Mouse (Mus musculus): ENCODE measurements around the gene Med16. TPM values are rescaled to one million over a fixed set of nuclear protein-coding genes. Genes with fewer than 3 reads are reported as not detected.
A peak's percentile ranks its signal among the peaks of the same experiment; 100 is the strongest.

Med16 gene
- polyA plus RNA-seq, 1 experiment = 4.9 TPM

DNA sequence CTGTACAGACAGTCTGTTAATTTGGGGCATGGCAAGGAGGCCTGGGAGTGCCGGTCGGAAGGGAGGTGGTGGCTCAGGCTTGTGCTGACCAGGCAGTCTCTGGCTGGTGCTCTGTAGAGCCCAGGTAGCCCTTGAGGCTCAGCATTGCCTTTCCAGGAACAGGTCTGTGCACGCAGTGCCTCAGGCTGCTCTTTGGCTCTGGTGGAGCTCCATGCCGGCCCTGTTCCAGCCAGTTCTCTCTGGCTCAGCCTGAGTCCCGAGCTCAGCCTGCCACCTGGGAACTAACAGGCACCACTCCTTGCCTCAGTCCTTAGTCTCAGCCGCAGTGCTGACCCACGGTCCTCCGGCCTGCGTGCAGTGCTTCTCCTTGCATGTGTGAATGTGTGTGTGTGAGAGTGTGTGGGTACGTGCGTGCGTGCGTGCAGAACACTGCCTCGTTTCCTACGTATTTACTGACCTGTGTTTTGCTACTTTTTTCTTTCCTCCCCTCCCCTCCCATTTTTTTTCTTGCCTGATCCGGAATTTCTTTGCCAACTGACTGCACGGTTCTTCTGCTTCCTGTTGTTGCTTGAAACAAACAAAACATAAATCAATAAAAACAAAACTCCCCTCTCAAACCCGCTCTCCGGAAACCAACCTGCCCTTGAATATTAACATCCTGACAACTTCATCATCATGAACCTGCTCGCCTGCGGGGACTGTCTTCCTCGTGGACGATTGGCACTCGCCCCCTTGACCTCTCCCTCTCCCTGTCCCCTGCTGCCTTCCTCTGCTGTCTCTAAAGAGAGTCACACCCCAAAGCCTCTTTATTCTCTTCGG lies 47.3 kb downstream of the Med16 start:
- TF ChIP-seq GATA1 (IDR thresholded peaks at IDR 0.05; ENCODE audit: low read length) (no peak), TAL1 (IDR thresholded peaks at IDR 0.05; ENCODE audit: low read length) (no peak)
- peaks cover 99% of the 10 kb centered on the region for H3K36me3 ChIP-seq (ENCODE audit: control insufficient read depth)
- H3K9me3 ChIP-seq (ENCODE audit: control insufficient read depth, low read length) = no peaks in the 10 kb centered on the region
- no peaks in the 10 kb centered on the region; the same call in 1 of the 2 replicates for H3K27me3 ChIP-seq (ENCODE audit: control insufficient read depth)
- peaks cover 44% of the 10 kb centered on the region for H3K4me1 ChIP-seq (ENCODE audit: control insufficient read depth)
- no peak overlapping the region for H3K4me3 ChIP-seq (replicated peaks)

DNA sequence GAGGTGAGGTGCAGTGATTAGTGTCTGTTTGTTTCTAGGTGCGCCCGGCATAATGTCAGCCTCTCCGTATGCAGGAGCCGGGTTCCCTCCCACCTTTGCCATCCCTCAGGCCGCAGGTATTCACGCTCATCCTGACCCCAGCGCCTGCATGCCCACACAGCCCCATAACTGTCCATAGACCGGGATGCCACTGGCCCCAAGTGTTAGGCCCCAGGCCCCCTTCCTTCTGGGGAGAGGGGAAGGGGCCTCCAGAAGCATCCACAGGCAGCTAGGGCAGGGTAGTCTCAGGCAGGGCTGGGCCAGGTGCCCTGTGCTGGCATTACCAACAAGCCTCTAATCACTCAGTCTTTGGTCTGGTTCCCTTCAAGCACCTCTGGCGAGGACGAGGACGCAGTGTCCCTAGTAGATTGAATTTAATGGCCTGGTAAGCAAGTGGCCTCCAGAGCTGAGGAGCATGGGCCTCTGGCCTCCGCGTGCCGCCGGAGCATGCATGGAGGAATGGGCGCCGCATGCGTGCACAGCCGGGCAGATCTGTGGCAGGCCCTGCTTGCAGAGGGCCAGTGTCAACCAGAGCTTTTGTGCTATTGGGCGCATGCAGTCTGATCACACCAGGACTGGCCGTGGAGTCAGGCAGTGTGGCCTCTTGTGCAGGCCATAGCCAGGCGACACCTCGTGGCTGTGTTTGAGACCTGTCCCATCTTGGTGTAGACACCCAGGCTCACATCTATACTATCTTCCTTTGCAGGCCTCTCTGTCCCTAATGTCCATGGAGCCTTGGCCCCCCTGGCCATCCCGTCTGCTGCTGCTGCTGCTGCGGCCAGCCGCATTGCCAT lies 48.4 kb downstream of the Med16 start:
- Histone ChIP-seq H3K36me3 (ENCODE audit: control insufficient read depth) (peaks cover 96% of the 10 kb centered on the region), H3K4me3 (replicated peaks) (no peak overlapping the region), H3K27me3 (ENCODE audit: control insufficient read depth) (no peaks in the 10 kb centered on the region; the same call in 1 of the 2 replicates), H3K9me3 (ENCODE audit: control insufficient read depth, low read length) (no peaks in the 10 kb centered on the region), H3K4me1 (ENCODE audit: control insufficient read depth) (peaks cover 52% of the 10 kb centered on the region)
- TF ChIP-seq TAL1 (IDR thresholded peaks at IDR 0.05; ENCODE audit: low read length) (no peak), GATA1 (IDR thresholded peaks at IDR 0.05; ENCODE audit: low read length) (no peak)

DNA sequence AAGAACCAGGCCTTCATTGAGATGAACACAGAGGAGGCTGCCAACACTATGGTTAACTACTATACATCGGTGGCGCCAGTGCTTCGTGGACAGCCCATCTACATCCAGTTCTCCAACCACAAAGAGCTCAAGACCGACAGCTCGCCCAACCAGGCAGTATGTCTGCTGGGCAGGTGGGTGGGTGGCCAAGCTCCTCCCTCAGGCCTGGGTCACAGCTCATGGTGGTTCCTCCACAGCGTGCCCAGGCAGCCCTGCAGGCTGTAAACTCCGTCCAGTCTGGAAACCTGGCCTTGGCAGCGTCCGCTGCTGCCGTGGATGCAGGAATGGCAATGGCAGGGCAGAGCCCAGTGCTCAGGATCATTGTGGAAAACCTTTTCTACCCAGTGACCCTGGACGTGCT lies 49.6 kb downstream of the Med16 start:
- Histone ChIP-seq H3K4me1 (ENCODE audit: control insufficient read depth) (peaks cover 47% of the 10 kb centered on the region), H3K27me3 (ENCODE audit: control insufficient read depth) (no peaks in the 10 kb centered on the region; the same call in 1 of the 2 replicates), H3K9me3 (ENCODE audit: control insufficient read depth, low read length) (no peaks in the 10 kb centered on the region), H3K36me3 (ENCODE audit: control insufficient read depth) (peaks cover 84% of the 10 kb centered on the region), H3K4me3 (replicated peaks) (no peak overlapping the region)
- TF ChIP-seq TAL1 (IDR thresholded peaks at IDR 0.05; ENCODE audit: low read length) (no peak), GATA1 (IDR thresholded peaks at IDR 0.05; ENCODE audit: low read length) (no peak)

- Histone ChIP-seq H3K4me1 (ENCODE audit: control insufficient read depth) (peaks cover 53% of the 10 kb centered on the region), H3K4me3 (replicated peaks) (no peak overlapping the region), H3K36me3 (ENCODE audit: control insufficient read depth) (peaks cover 78% of the 10 kb centered on the region), H3K9me3 (ENCODE audit: control insufficient read depth, low read length) (no peaks in the 10 kb centered on the region), H3K27me3 (ENCODE audit: control insufficient read depth) (no peaks in the 10 kb centered on the region; the same call in 1 of the 2 replicates)
- TF ChIP-seq GATA1 (IDR thresholded peaks at IDR 0.05; ENCODE audit: low read length) = no peak
- TF ChIP-seq TAL1 (IDR thresholded peaks at IDR 0.05; ENCODE audit: low read length) = no peak
These were observed 50.2 kb downstream of the Med16 start for GRCm38 (mm10) chr10:79858416-79859074.

DNA sequence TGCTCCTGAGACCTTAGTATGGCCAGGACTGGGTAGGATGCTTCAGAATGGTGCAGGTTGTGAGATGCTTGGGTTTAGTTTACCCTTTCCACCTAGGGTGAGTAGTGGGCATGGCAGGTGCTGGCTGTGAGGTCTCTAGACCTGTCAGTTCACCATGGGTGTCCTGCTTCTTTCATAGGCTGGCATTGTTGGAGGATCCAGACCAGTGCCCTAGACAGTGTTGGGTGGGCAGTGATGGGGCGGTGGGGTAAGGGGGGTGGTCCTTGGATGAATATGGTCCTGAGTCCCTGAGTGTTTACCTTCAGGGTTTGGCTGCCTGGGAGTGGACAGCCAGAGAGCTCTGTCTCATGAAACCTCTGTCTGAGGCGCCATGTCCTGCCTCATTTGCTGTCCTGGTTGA lies 50.8 kb downstream of the Med16 start:
- Histone ChIP-seq H3K4me1 (ENCODE audit: control insufficient read depth) (peaks cover 59% of the 10 kb centered on the region), H3K27me3 (ENCODE audit: control insufficient read depth) (no peaks in the 10 kb centered on the region; the same call in 1 of the 2 replicates), H3K9me3 (ENCODE audit: control insufficient read depth, low read length) (no peaks in the 10 kb centered on the region), H3K36me3 (ENCODE audit: control insufficient read depth) (peaks cover 72% of the 10 kb centered on the region), H3K4me3 (replicated peaks) (peak overlapping the region; percentile 82)
- TF ChIP-seq GATA1 (IDR thresholded peaks at IDR 0.05; ENCODE audit: low read length) (no peak), TAL1 (IDR thresholded peaks at IDR 0.05; ENCODE audit: low read length) (no peak)

- Histone ChIP-seq H3K9me3 (ENCODE audit: control insufficient read depth, low read length) (no peaks in the 10 kb centered on the region), H3K27me3 (ENCODE audit: control insufficient read depth) (no peaks in the 10 kb centered on the region; the same call in 1 of the 2 replicates), H3K4me1 (ENCODE audit: control insufficient read depth) (peaks cover 64% of the 10 kb centered on the region), H3K4me3 (replicated peaks) (peak overlapping the region; percentile 82), H3K36me3 (ENCODE audit: control insufficient read depth) (peaks cover 67% of the 10 kb centered on the region)
- TF ChIP-seq GATA1 (IDR thresholded peaks at IDR 0.05; ENCODE audit: low read length) (no peak), TAL1 (IDR thresholded peaks at IDR 0.05; ENCODE audit: low read length) (no peak)
These were observed 51.3 kb downstream of the Med16 start for GRCm38 (mm10) chr10:79857452-79857811.

- H3K9me3 ChIP-seq (ENCODE audit: control insufficient read depth, low read length) = no peaks in the 10 kb centered on the region
- H3K27me3 ChIP-seq (ENCODE audit: control insufficient read depth) = no peaks in the 10 kb centered on the region; the same call in 1 of the 2 replicates
- H3K4me3 ChIP-seq (replicated peaks) = peak overlapping the region; percentile 82
- peaks cover 70% of the 10 kb centered on the region for H3K4me1 ChIP-seq (ENCODE audit: control insufficient read depth)
- H3K36me3 ChIP-seq (ENCODE audit: control insufficient read depth) = peaks cover 62% of the 10 kb centered on the region
- no peak for TF ChIP-seq TAL1 (IDR thresholded peaks at IDR 0.05; ENCODE audit: low read length)
- TF ChIP-seq GATA1 (IDR thresholded peaks at IDR 0.05; ENCODE audit: low read length) = no peak
These were observed 51.8 kb downstream of the Med16 start for GRCm38 (mm10) chr10:79856704-79857451.

DNA sequence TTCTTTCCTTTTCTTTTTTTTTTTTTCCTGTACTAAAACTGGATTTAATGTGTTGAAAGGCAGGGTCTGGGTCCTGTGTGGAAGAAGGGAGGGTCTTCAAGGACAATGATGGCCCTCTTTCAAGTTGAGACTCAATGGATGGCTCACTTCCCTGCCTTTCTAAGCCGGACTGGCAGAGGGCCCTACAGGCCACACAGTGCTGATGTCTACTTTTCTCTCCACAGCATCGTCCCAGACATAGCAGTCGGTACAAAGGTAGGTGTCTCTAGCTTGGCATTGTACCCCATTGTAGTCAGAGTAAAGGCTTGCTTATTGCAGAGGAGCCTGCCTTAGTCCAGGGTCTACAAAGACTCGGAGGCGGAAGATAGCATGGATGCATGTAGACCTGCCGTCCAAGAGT lies 52.4 kb downstream of the Med16 start:
- peaks cover 56% of the 10 kb centered on the region for H3K36me3 ChIP-seq (ENCODE audit: control insufficient read depth)
- no peaks in the 10 kb centered on the region for H3K9me3 ChIP-seq (ENCODE audit: control insufficient read depth, low read length)
- peaks cover 76% of the 10 kb centered on the region for H3K4me1 ChIP-seq (ENCODE audit: control insufficient read depth)
- peak overlapping the region; percentile 82 for H3K4me3 ChIP-seq (replicated peaks)
- no peak for TF ChIP-seq GATA1 (IDR thresholded peaks at IDR 0.05; ENCODE audit: low read length)
- no peak for TF ChIP-seq TAL1 (IDR thresholded peaks at IDR 0.05; ENCODE audit: low read length)
- H3K27me3 ChIP-seq (ENCODE audit: control insufficient read depth) = no peaks in the 10 kb centered on the region; the same call in 1 of the 2 replicates
